ENCODE assay signal across 9 mouse cellular contexts in genomic region chr8:111642496-111642895, GRCm38 (mm10). TPM values are rescaled to one million over a fixed set of nuclear protein-coding genes. Genes with fewer than 3 reads are reported as not detected.
A peak's percentile ranks its signal among the peaks of the same experiment; 100 is the strongest.
DNase-seq lines count a peak whose midpoint lies in the region; ATAC-seq and TF ChIP-seq lines count a peak whose summit lies in the region.
"Had no signal": no experiment of that assay in that cellular context is flagged by ENCODE, and none has a peak within 500 bp of the region (broad histone marks: within the 10 kb centered on the region; RNA-seq: fewer than 3 reads in every experiment).

No protein-coding gene starts in this region.

- H3K9ac ChIP-seq in heart, embryonic 15.5 days, result peak overlapping the region; percentile 98
- peak overlapping the region; percentile 93; the same call in 1 of the 2 replicates for H3K9ac ChIP-seq in limb, embryonic 15.5 days

- peaks cover 6% of the 10 kb centered on the region for H3K4me1 ChIP-seq in bone marrow macrophage, adult 2 months (ENCODE audit: control insufficient read depth, insufficient read depth, low read length)
- peaks cover 11% of the 10 kb centered on the region for H3K4me1 ChIP-seq in heart, embryonic 15.5 days (replicated peaks)
- H3K4me1 ChIP-seq in limb, embryonic 15.5 days, result peaks cover 6% of the 10 kb centered on the region
- peaks cover 6% of the 10 kb centered on the region; the same call in 1 of the 2 replicates for H3K4me1 ChIP-seq in small intestine, adult 2 months (ENCODE audit: control insufficient read depth, insufficient read depth, insufficient read length, low read length)

- intact Hi-C loops in left cerebral cortex, postnatal 4 days (cut with DNase I), result no loop called here

- H3K9me3 ChIP-seq in heart, embryonic 15.5 days (replicated peaks), result no peaks in the 10 kb centered on the region
- H3K9me3 ChIP-seq in limb, embryonic 15.5 days, result no peaks in the 10 kb centered on the region

- H3K27me3 ChIP-seq in heart, embryonic 15.5 days, result no peaks in the 10 kb centered on the region
- H3K27me3 ChIP-seq in limb, embryonic 15.5 days, result no peaks in the 10 kb centered on the region
- no peaks in the 10 kb centered on the region for H3K27me3 ChIP-seq in small intestine, adult 2 months (ENCODE audit: control insufficient read depth, insufficient read depth, low read length)

- WGBS in heart, embryonic 15.5 days, result 18% methylated on average over 5 of the region's 5 CpGs
- 57% methylated on average over 5 of the region's 5 CpGs for WGBS in limb, embryonic 15.5 days
- WGBS in small intestine, adult 2 months, result 8% methylated on average over 5 of the region's 5 CpGs

- TF ChIP-seq POLR2A in bone marrow macrophage, adult 2 months (IDR thresholded peaks at IDR 0.05; ENCODE audit: borderline replicate concordance, low read depth, low read length), result no peak
- TF ChIP-seq POLR2A in small intestine, adult 2 months (IDR thresholded peaks at IDR 0.05; ENCODE audit: low read depth, low read length), result no peak

- H3K27ac ChIP-seq in bone marrow macrophage, adult 2 months (ENCODE audit: insufficient read depth, low read depth, low read length), result peak overlapping the region; percentile 80
- H3K27ac ChIP-seq in heart, embryonic 15.5 days, result peak overlapping the region; percentile 98
- peak overlapping the region; percentile 98 for H3K27ac ChIP-seq in limb, embryonic 15.5 days
- H3K27ac ChIP-seq in small intestine, adult 2 months (ENCODE audit: insufficient read depth, low read depth, low read length), result peak overlapping the region; percentile 93

- peak overlapping the region; percentile 60 for H3K4me2 ChIP-seq in heart, embryonic 15.5 days
- peak overlapping the region; percentile 53 for H3K4me2 ChIP-seq in limb, embryonic 15.5 days

- TF ChIP-seq CTCF in bone marrow macrophage, adult 2 months (IDR thresholded peaks at IDR 0.05; ENCODE audit: low read depth, low read length), result no peak
- TF ChIP-seq CTCF in small intestine, adult 2 months (IDR thresholded peaks at IDR 0.05; ENCODE audit: extremely low read depth, insufficient read length, insufficient replicate concordance, low read depth, low read length), result no peak

- ATAC-seq in heart, embryonic 15.5 days (replicated peaks; ENCODE audit: insufficient number of reproducible peaks, insufficient read depth, low FRiP score, low read depth), result no peak
- no peak for ATAC-seq in limb, embryonic 15.5 days (ENCODE audit: insufficient number of reproducible peaks, low FRiP score, low TSS enrichment, low read depth)

- DNase-seq in kidney, adult 9 months, result peak; percentile 58
- DNase-seq in kidney, adult 8-10 months, result no peak
- no peak for DNase-seq in left cerebral cortex, postnatal 4 days
- no peak for DNase-seq in embryo, embryonic 10 days (ENCODE audit: low spot score)

- H3K36me3 ChIP-seq in heart, embryonic 15.5 days, result no peaks in the 10 kb centered on the region
- no peaks in the 10 kb centered on the region for H3K36me3 ChIP-seq in limb, embryonic 15.5 days
- H3K36me3 ChIP-seq in small intestine, adult 2 months (ENCODE audit: control insufficient read depth, insufficient read depth, low read length), result no peaks in the 10 kb centered on the region

- peak overlapping the region; percentile 87 for H3K4me3 ChIP-seq in bone marrow macrophage, adult 2 months (ENCODE audit: insufficient read depth, low read length)
- peak overlapping the region; percentile 98 for H3K4me3 ChIP-seq in heart, embryonic 15.5 days
- peak overlapping the region; percentile 94 for H3K4me3 ChIP-seq in limb, embryonic 15.5 days
- H3K4me3 ChIP-seq in small intestine, adult 2 months (ENCODE audit: low read depth, low read length), result peak overlapping the region; percentile 43

RNA-seq across cellular contexts. Expression of gene Zfp1, which starts 0.7 kb away (rescaled TPM):
- polyA plus RNA-seq in bone marrow macrophage, adult 2 months (2012; ENCODE audit: insufficient read depth, insufficient read length, missing spikeins), result 7.0 and 8.4 TPM in 2 replicates
- polyA plus RNA-seq in heart, embryonic 15.5 days (2015; fragmentation: Nextera tagmentation; extraction: Ambion mirVana), result 11.7 and 15.0 TPM in 2 replicates
- 24.4 and 24.5 TPM in 2 replicates for polyA plus RNA-seq in limb, embryonic 15.5 days (2015; fragmentation: Nextera tagmentation; extraction: Ambion mirVana)
- polyA plus RNA-seq in small intestine, adult 2 months (2012; rRNA removed), result 1.3 and 1.6 TPM in 2 replicates
- total RNA-seq in left cerebral cortex, postnatal 4 days (2021), result 10 to 100 TPM; 23.0 to 25.0 TPM

RNA-seq across cellular contexts. Expression of gene Ldhd, which starts 12.3 kb away (rescaled TPM):
- polyA plus RNA-seq in bone marrow macrophage, adult 2 months (2012; ENCODE audit: insufficient read depth, insufficient read length, missing spikeins), result 0.24 and 0.43 TPM in 2 replicates
- polyA plus RNA-seq in heart, embryonic 15.5 days (2015; fragmentation: Nextera tagmentation; extraction: Ambion mirVana), result 0.79 and 1.0 TPM in 2 replicates
- 1.0 and 1.1 TPM in 2 replicates for polyA plus RNA-seq in limb, embryonic 15.5 days (2015; fragmentation: Nextera tagmentation; extraction: Ambion mirVana)
- 2.8 and 8.4 TPM in 2 replicates for polyA plus RNA-seq in small intestine, adult 2 months (2012; rRNA removed)
- 1 to 10 TPM in 1 of 2 experiments, under 1 TPM in 1; 0.54 to 1.1 TPM for total RNA-seq in left cerebral cortex, postnatal 4 days (2021)
- total RNA-seq: neutrophil, adult 5-6 weeks had no signal

RNA-seq across cellular contexts. Expression of gene Ctrb1, which starts 48.3 kb away (rescaled TPM):
- not detected in 2 replicates for polyA plus RNA-seq in bone marrow macrophage, adult 2 months (2012; ENCODE audit: insufficient read depth, insufficient read length, missing spikeins)
- 0.43 and 2.9 TPM in 2 replicates for polyA plus RNA-seq in heart, embryonic 15.5 days (2015; fragmentation: Nextera tagmentation; extraction: Ambion mirVana)
- 0.28 and 1.6 TPM in 2 replicates for polyA plus RNA-seq in limb, embryonic 15.5 days (2015; fragmentation: Nextera tagmentation; extraction: Ambion mirVana)
- 138 and 67,254 TPM in 2 replicates for polyA plus RNA-seq in small intestine, adult 2 months (2012; rRNA removed)
- total RNA-seq in left cerebral cortex, postnatal 4 days (2021), result not detected
- total RNA-seq: neutrophil, adult 5-6 weeks had no signal

Comparison
In these comparisons a context has a peak if more than half of its experiments do, and no peak if none do; other contexts are left out.
1. H3K4me3 ChIP-seq: peak in every context shown above with its lines; median percentile 98 in heart, embryonic 15.5 days; 94 in limb, embryonic 15.5 days; 87 in bone marrow macrophage, adult 2 months; 43 in small intestine, adult 2 months.
2. RNA of gene Ctrb1, which starts 48.3 kb away (polyA plus RNA-seq): 138 to 67,254 TPM in small intestine, adult 2 months; 0.43 to 2.9 TPM in heart, embryonic 15.5 days, 0.28 to 1.6 TPM in limb, embryonic 15.5 days and not detected in bone marrow macrophage, adult 2 months; every median in the first group is over 10 times any median in the second.
3. Peak in every context shown above with its lines, with median percentiles within 50 percentile points of each other: H3K27ac ChIP-seq.